Mouse (Mus musculus): ENCODE data around the gene Lmna.

Gene Lmna

GRCm38 (mm10) chr3:88501366-88502030 lies 8.3 kb downstream of the Lmna start:
- DNase-seq (ENCODE audit: low spot score in 2 of 2): no peak

GRCm38 (mm10) chr3:88500655-88501365 lies 8.9 kb downstream of the Lmna start:
- no peak for DNase-seq (ENCODE audit: low spot score in 2 of 2)

GRCm38 (mm10) chr3:88500087-88500486 lies 9.7 kb downstream of the Lmna start:
- DNase-seq (ENCODE audit: low spot score in 2 of 2): no peak

GRCm38 (mm10) chr3:88499580-88499979 lies 10.2 kb downstream of the Lmna start:
- no peak for DNase-seq (ENCODE audit: low spot score in 2 of 2)

- DNase-seq (ENCODE audit: low spot score in 2 of 2): no peak
These were observed 13.9 kb downstream of the Lmna start for GRCm38 (mm10) chr3:88495741-88496415.

GRCm38 (mm10) chr3:88494836-88495628 lies 14.7 kb downstream of the Lmna start:
- peak in 1 of 2 experiments; percentile 32 for DNase-seq (ENCODE audit: low spot score in 2 of 2)

- DNase-seq (ENCODE audit: low spot score in 2 of 2): no peak
These were observed 15.8 kb downstream of the Lmna start for GRCm38 (mm10) chr3:88493706-88494582.

GRCm38 (mm10) chr3:88487396-88487795 lies 22.4 kb downstream of the Lmna start:
- DNase-seq (ENCODE audit: low spot score in 2 of 2): no peak

GRCm38 (mm10) chr3:88486887-88487286 lies 22.9 kb downstream of the Lmna start:
- DNase-seq (ENCODE audit: low spot score in 2 of 2): no peak

- no peak for DNase-seq (ENCODE audit: low spot score in 2 of 2)
These were observed 23.7 kb downstream of the Lmna start for GRCm38 (mm10) chr3:88486043-88486442.

GRCm38 (mm10) chr3:88484597-88485316 lies 25.0 kb downstream of the Lmna start:
- DNase-seq (ENCODE audit: low spot score in 2 of 2): no peak

GRCm38 (mm10) chr3:88483621-88484020 lies 26.1 kb downstream of the Lmna start:
- peak in 1 of 2 experiments; percentile 72 for DNase-seq (ENCODE audit: low spot score in 2 of 2)

GRCm38 (mm10) chr3:88483141-88483540 lies 26.6 kb downstream of the Lmna start:
- DNase-seq (ENCODE audit: low spot score in 2 of 2): no peak

- DNase-seq (ENCODE audit: low spot score in 2 of 2): no peak
These were observed 27.4 kb downstream of the Lmna start for GRCm38 (mm10) chr3:88482336-88482735.

- DNase-seq (ENCODE audit: low spot score in 2 of 2): no peak
These were observed 28.2 kb downstream of the Lmna start for GRCm38 (mm10) chr3:88481372-88482040.

- DNase-seq (ENCODE audit: low spot score in 2 of 2): no peak
These were observed 29.1 kb downstream of the Lmna start for GRCm38 (mm10) chr3:88480679-88481078.

GRCm38 (mm10) chr3:88479828-88480227 lies 29.9 kb downstream of the Lmna start:
- DNase-seq (ENCODE audit: low spot score in 2 of 2): no peak

- no peak for DNase-seq (ENCODE audit: low spot score in 2 of 2)
These were observed 30.6 kb downstream of the Lmna start for GRCm38 (mm10) chr3:88479163-88479562.

GRCm38 (mm10) chr3:88477735-88478134 lies 32.0 kb downstream of the Lmna start:
- peak in 1 of 2 experiments; percentile 73 for DNase-seq (ENCODE audit: low spot score in 2 of 2)

- no peak for DNase-seq (ENCODE audit: low spot score in 2 of 2)
These were observed 33.4 kb downstream of the Lmna start for GRCm38 (mm10) chr3:88476403-88476802.
